Mouse (Mus musculus): ENCODE measurements around the gene Tent5a. TPM values are rescaled to one million over a fixed set of nuclear protein-coding genes. Genes with fewer than 3 reads are reported as not detected.

Gene Tent5a
- polyA plus RNA-seq, 1 experiment, result 0.78 TPM

DNA sequence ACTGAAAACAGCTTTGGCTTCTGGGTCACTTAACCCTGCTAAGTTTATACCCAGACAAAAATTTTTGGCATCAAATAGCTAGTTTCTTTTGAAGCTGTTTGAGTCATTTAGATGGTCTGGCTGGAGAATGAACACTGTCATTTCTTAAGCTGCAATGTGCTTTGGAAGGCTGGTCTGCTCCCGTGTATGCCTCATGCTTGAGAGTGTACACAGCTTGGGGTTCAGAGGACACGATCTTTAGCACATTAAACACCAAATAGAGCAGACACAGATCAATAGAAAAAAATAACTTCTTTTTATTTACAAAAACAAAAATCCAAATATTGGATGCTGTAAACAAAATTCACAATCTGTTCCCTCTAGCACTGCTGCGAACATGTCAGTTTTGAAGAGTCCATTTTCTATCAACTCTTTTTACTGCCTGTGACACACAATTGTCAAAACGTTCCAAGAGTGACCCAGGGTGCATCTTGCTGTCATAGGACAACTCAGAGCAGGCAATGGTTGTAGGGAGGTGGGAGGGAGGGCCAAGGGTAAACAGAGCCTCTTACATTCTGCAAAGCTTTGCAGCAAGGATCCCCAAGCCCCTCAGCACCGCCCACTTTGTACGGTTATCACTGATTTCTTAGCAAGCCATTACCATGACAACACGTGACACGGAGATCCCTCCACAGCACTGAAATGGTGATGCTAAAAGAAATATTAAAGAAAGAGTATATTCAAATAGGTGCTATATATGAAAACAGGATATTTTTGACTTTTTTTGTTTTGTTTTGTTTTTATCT is 6.8 kb downstream of the Tent5a start:
- no peaks in the 10 kb centered on the region for H3K79me2 ChIP-seq (ENCODE audit: control insufficient read depth, insufficient read depth)
- TF ChIP-seq USF1 (IDR thresholded peaks at IDR 0.05; ENCODE audit: low read depth) (no peak), TCF3 (IDR thresholded peaks at IDR 0.05; ENCODE audit: insufficient read length, low read depth) (no peak), REST (IDR thresholded peaks at IDR 0.05; ENCODE audit: insufficient read depth, insufficient read length) (no peak), E2F4 (IDR thresholded peaks at IDR 0.05; ENCODE audit: insufficient read depth) (no peak), SRF (IDR thresholded peaks at IDR 0.05; ENCODE audit: control insufficient read depth, insufficient read length, low read depth) (no peak), POLR2A (IDR thresholded peaks at IDR 0.05; ENCODE audit: insufficient read length, low read depth) (no peak), POLR2AphosphoS2 (IDR thresholded peaks at IDR 0.05; ENCODE audit: insufficient read length, low read depth) (no peak), MAX (IDR thresholded peaks at IDR 0.05; ENCODE audit: low read depth) (no peak), CEBPB (IDR thresholded peaks at IDR 0.05; ENCODE audit: insufficient read depth, poor library complexity, severe bottlenecking) (no peak), TCF12 (IDR thresholded peaks at IDR 0.05; ENCODE audit: insufficient read depth, poor library complexity, severe bottlenecking) (no peak), MYOG (IDR thresholded peaks at IDR 0.05; ENCODE audit: control insufficient read depth in 1 of 3, insufficient read depth in 1 of 3, insufficient read length in 2 of 3, low read depth in 2 of 3) (no peak), MYOD1 (IDR thresholded peaks at IDR 0.05; ENCODE audit: control insufficient read depth in 1 of 3, insufficient read length in 2 of 3, low read depth in 2 of 3) (no peak)
- no peak overlapping the region for H3ac ChIP-seq (ENCODE audit: control insufficient read depth, insufficient read length)
- no peaks in the 10 kb centered on the region for H3K36me3 ChIP-seq (ENCODE audit: control insufficient read depth, insufficient read depth)
- no peak overlapping the region for H3K4me3 ChIP-seq
- no peaks in the 10 kb centered on the region for H3K27me3 ChIP-seq (ENCODE audit: control insufficient read depth, insufficient read depth, insufficient read length)
- no peak overlapping the region for H3K4me2 ChIP-seq (ENCODE audit: low read depth)

DNA sequence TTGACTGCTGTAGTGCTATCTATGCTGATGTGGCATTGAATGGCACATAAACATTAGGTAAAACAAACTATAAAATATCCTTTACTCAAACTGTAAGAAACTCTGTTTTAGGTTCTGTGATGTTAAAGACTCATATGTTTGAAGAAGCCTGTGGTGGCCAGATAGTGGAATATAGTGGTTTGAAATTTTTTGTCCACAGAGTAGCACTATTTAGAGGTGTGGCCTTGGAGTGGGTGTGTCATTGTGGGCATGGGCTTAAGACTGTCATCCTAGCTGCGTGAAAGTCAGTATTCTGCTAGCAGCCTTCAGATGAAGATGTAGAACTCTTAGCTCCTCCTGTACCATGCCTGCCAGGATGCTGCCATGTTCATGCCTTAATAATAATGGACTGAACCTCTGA is 11.0 kb downstream of the Tent5a start:
- Histone ChIP-seq H3K79me2 (ENCODE audit: control insufficient read depth, insufficient read depth) (no peaks in the 10 kb centered on the region), H3ac (ENCODE audit: control insufficient read depth, insufficient read length) (no peak overlapping the region), H3K27me3 (ENCODE audit: control insufficient read depth, insufficient read depth, insufficient read length) (no peaks in the 10 kb centered on the region), H3K4me2 (ENCODE audit: low read depth) (no peak overlapping the region), H3K36me3 (ENCODE audit: control insufficient read depth, insufficient read depth) (no peaks in the 10 kb centered on the region), H3K4me3 (no peak overlapping the region)
- TF ChIP-seq POLR2AphosphoS2 (IDR thresholded peaks at IDR 0.05; ENCODE audit: insufficient read length, low read depth), result no peak
- no peak for TF ChIP-seq USF1 (IDR thresholded peaks at IDR 0.05; ENCODE audit: low read depth)
- TF ChIP-seq MYOD1 (IDR thresholded peaks at IDR 0.05; ENCODE audit: control insufficient read depth in 1 of 3, insufficient read length in 2 of 3, low read depth in 2 of 3), result no peak
- no peak for TF ChIP-seq MAX (IDR thresholded peaks at IDR 0.05; ENCODE audit: low read depth)
- no peak for TF ChIP-seq SRF (IDR thresholded peaks at IDR 0.05; ENCODE audit: control insufficient read depth, insufficient read length, low read depth)
- no peak for TF ChIP-seq TCF3 (IDR thresholded peaks at IDR 0.05; ENCODE audit: insufficient read length, low read depth)
- TF ChIP-seq TCF12 (IDR thresholded peaks at IDR 0.05; ENCODE audit: insufficient read depth, poor library complexity, severe bottlenecking), result no peak
- no peak for TF ChIP-seq REST (IDR thresholded peaks at IDR 0.05; ENCODE audit: insufficient read depth, insufficient read length)
- no peak for TF ChIP-seq POLR2A (IDR thresholded peaks at IDR 0.05; ENCODE audit: insufficient read length, low read depth)
- no peak for TF ChIP-seq CEBPB (IDR thresholded peaks at IDR 0.05; ENCODE audit: insufficient read depth, poor library complexity, severe bottlenecking)
- TF ChIP-seq E2F4 (IDR thresholded peaks at IDR 0.05; ENCODE audit: insufficient read depth), result no peak
- no peak for TF ChIP-seq MYOG (IDR thresholded peaks at IDR 0.05; ENCODE audit: control insufficient read depth in 1 of 3, insufficient read depth in 1 of 3, insufficient read length in 2 of 3, low read depth in 2 of 3)

DNA sequence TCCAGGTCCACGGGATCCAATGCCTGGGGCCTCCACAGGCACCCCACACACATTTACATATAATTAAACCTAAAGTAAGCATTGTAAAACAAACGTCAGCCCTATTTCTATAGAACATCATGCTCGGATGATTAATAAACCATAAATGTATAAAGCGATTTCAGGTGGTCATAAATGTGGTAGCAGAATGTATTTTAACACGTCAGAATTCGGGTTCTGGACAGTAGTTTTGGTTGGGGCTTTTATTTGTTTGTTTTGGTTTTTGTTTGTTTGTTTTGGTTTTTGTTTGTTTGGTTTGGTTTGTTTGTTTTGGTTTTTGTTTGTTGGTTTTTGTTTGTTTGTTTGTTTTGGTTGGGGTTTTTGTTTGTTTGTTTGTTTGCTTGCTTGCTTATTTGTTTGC is 14.7 kb downstream of the Tent5a start, which contains the start of gene Gm11114:
TSS of gene Gm11114 (plus strand) at position 301 of the 400 bp plus-strand sequence.
- no peaks in the 10 kb centered on the region for H3K27me3 ChIP-seq (ENCODE audit: control insufficient read depth, insufficient read depth, insufficient read length)
- H3K79me2 ChIP-seq (ENCODE audit: control insufficient read depth, insufficient read depth), result no peaks in the 10 kb centered on the region
- H3ac ChIP-seq (ENCODE audit: control insufficient read depth, insufficient read length), result no peak within 1 kb of the TSS
- H3K4me3 ChIP-seq, result no peak within 1 kb of the TSS
- no peak within 1 kb of the TSS for H3K4me2 ChIP-seq (ENCODE audit: low read depth)
- no peaks in the 10 kb centered on the region for H3K36me3 ChIP-seq (ENCODE audit: control insufficient read depth, insufficient read depth)
- TF ChIP-seq SRF (IDR thresholded peaks at IDR 0.05; ENCODE audit: control insufficient read depth, insufficient read length, low read depth), result no peak
- TF ChIP-seq REST (IDR thresholded peaks at IDR 0.05; ENCODE audit: insufficient read depth, insufficient read length), result no peak
- no peak for TF ChIP-seq MYOD1 (IDR thresholded peaks at IDR 0.05; ENCODE audit: control insufficient read depth in 1 of 3, insufficient read length in 2 of 3, low read depth in 2 of 3)
- TF ChIP-seq USF1 (IDR thresholded peaks at IDR 0.05; ENCODE audit: low read depth), result no peak
- TF ChIP-seq E2F4 (IDR thresholded peaks at IDR 0.05; ENCODE audit: insufficient read depth), result no peak
- TF ChIP-seq TCF12 (IDR thresholded peaks at IDR 0.05; ENCODE audit: insufficient read depth, poor library complexity, severe bottlenecking), result no peak
- TF ChIP-seq MAX (IDR thresholded peaks at IDR 0.05; ENCODE audit: low read depth), result no peak
- TF ChIP-seq POLR2A (IDR thresholded peaks at IDR 0.05; ENCODE audit: insufficient read length, low read depth), result no peak
- TF ChIP-seq POLR2AphosphoS2 (IDR thresholded peaks at IDR 0.05; ENCODE audit: insufficient read length, low read depth), result no peak
- no peak for TF ChIP-seq CEBPB (IDR thresholded peaks at IDR 0.05; ENCODE audit: insufficient read depth, poor library complexity, severe bottlenecking)
- no peak for TF ChIP-seq TCF3 (IDR thresholded peaks at IDR 0.05; ENCODE audit: insufficient read length, low read depth)
- no peak for TF ChIP-seq MYOG (IDR thresholded peaks at IDR 0.05; ENCODE audit: control insufficient read depth in 1 of 3, insufficient read depth in 1 of 3, insufficient read length in 2 of 3, low read depth in 2 of 3)

DNA sequence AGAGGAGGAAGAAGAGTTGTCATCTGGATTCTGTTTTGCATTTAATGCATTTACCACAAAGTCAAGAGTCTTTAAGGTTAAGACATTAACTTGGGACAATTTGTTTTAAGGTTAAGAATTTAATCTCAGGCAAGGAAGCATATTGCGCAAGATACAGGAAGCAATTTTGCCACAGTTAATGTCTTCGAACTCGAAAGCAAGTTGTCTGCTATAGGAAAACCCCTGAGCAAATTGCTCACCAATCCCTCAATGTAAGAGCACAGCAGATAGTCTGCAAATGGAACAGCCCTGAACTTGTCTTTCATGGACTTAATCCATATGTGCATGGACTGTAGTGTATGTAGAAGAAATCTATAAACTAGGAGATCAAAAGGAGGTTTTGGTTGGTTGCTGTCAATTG is 23.8 kb downstream of the Tent5a start:
- Histone ChIP-seq H3K79me2 (ENCODE audit: control insufficient read depth, insufficient read depth) (no peaks in the 10 kb centered on the region), H3K4me2 (ENCODE audit: low read depth) (no peak overlapping the region), H3K27me3 (ENCODE audit: control insufficient read depth, insufficient read depth, insufficient read length) (no peaks in the 10 kb centered on the region), H3K36me3 (ENCODE audit: control insufficient read depth, insufficient read depth) (no peaks in the 10 kb centered on the region), H3K4me3 (no peak overlapping the region), H3ac (ENCODE audit: control insufficient read depth, insufficient read length) (no peak overlapping the region)
- TF ChIP-seq E2F4 (IDR thresholded peaks at IDR 0.05; ENCODE audit: insufficient read depth), result no peak
- TF ChIP-seq USF1 (IDR thresholded peaks at IDR 0.05; ENCODE audit: low read depth), result no peak
- no peak for TF ChIP-seq MAX (IDR thresholded peaks at IDR 0.05; ENCODE audit: low read depth)
- no peak for TF ChIP-seq CEBPB (IDR thresholded peaks at IDR 0.05; ENCODE audit: insufficient read depth, poor library complexity, severe bottlenecking)
- TF ChIP-seq REST (IDR thresholded peaks at IDR 0.05; ENCODE audit: insufficient read depth, insufficient read length), result no peak
- no peak for TF ChIP-seq MYOD1 (IDR thresholded peaks at IDR 0.05; ENCODE audit: control insufficient read depth in 1 of 3, insufficient read length in 2 of 3, low read depth in 2 of 3)
- no peak for TF ChIP-seq POLR2A (IDR thresholded peaks at IDR 0.05; ENCODE audit: insufficient read length, low read depth)
- no peak for TF ChIP-seq TCF12 (IDR thresholded peaks at IDR 0.05; ENCODE audit: insufficient read depth, poor library complexity, severe bottlenecking)
- no peak for TF ChIP-seq POLR2AphosphoS2 (IDR thresholded peaks at IDR 0.05; ENCODE audit: insufficient read length, low read depth)
- no peak for TF ChIP-seq TCF3 (IDR thresholded peaks at IDR 0.05; ENCODE audit: insufficient read length, low read depth)
- no peak for TF ChIP-seq SRF (IDR thresholded peaks at IDR 0.05; ENCODE audit: control insufficient read depth, insufficient read length, low read depth)

Data from myocyte (in vitro differentiated cells).